Mouse (Mus musculus) midbrain, embryonic 14.5 days (tissue): ENCODE results near the gene Zfp607a. TPM values are rescaled to one million over a fixed set of nuclear protein-coding genes. Genes with fewer than 3 reads are reported as not detected.
A peak's percentile ranks its signal among the peaks of the same experiment; 100 is the strongest.

ENCODE experiments used
- ATAC-seq: fragments of 200-750 bp; cut with Nextera tagmentation; 2 replicates; pipeline ENCODE4 v1.8.0; 2017; ENCODE audit warnings: moderate number of reproducible peaks, moderate library complexity; ENCODE audit not compliant: low FRiP score, low TSS enrichment
- DNase-seq: peaks from one replicate; pipeline ENCODE4 v3.0.0-alpha.2; 2015
- H3K27ac ChIP-seq: fragments of 300-500 bp; sonication (generic); replicated peaks from 2 replicates; pipeline ENCODE4 v1.5.1; 2014; ENCODE audit warnings: mild to moderate bottlenecking, low read depth, low read length, moderate library complexity
- H3K27me3 ChIP-seq: fragments of 300-500 bp; sonication (generic); 2 replicates; pipeline ENCODE4 v1.6.1; 2014; ENCODE audit warnings: low read length, control low read depth, mixed read lengths; ENCODE audit not compliant: control insufficient read depth, insufficient read depth
- H3K36me3 ChIP-seq: fragments of 300-500 bp; sonication (generic); 2 replicates; pipeline ENCODE4 v1.6.1; 2014; ENCODE audit warnings: low read length, control low read depth; ENCODE audit not compliant: control insufficient read depth, insufficient read depth
- H3K4me1 ChIP-seq: fragments of 300-500 bp; sonication (generic); 2 replicates; pipeline ENCODE4 v1.6.1; 2014; ENCODE audit warnings: mild to moderate bottlenecking, antibody characterized with exemption, low read length, control low read depth; ENCODE audit not compliant: control insufficient read depth, insufficient read depth
- H3K4me2 ChIP-seq: fragments of 300-500 bp; sonication (generic); 2 replicates; pipeline ENCODE4 v1.6.1; 2014; ENCODE audit warnings: mild to moderate bottlenecking, low read length, moderate library complexity
- H3K4me3 ChIP-seq: fragments of 300-500 bp; sonication (generic); replicated peaks from 2 replicates; pipeline ENCODE4 v1.5.1; 2014; ENCODE audit warnings: low read depth, low read length
- H3K9ac ChIP-seq: fragments of 300-500 bp; sonication (generic); replicated peaks from 2 replicates; pipeline ENCODE4 v1.6.1; 2014; ENCODE audit warnings: mild to moderate bottlenecking, low read length, moderate library complexity
- H3K9me3 ChIP-seq: fragments of 300-500 bp; sonication (generic); 2 replicates; pipeline ENCODE4 v1.6.1; 2016; ENCODE audit warnings: low read length, control low read depth, mixed read lengths; ENCODE audit not compliant: control insufficient read depth
- WGBS: fragments of 180-500 bp; shearing (Covaris S2); extraction: QIAGEN DNeasy Blood & Tissue Kit; methylation state at CpG from one replicate; pipeline ENCODE4 v1.1.7; 2014; 5-methylcytosine and 5-hydroxymethylcytosine counted together
- polyA plus RNA-seq: library from polyadenylated mRNA; unstranded; fragments of >200 nt; fragmentation: Nextera tagmentation; extraction: Ambion mirVana; gene quantifications from 2 replicates; pipeline ENCODE4 v1.2.1, GENCODE M21; 2014

The Zfp607a gene
- polyA plus RNA-seq, 1 experiment from 2014 or later: 1.3 TPM

DNA sequence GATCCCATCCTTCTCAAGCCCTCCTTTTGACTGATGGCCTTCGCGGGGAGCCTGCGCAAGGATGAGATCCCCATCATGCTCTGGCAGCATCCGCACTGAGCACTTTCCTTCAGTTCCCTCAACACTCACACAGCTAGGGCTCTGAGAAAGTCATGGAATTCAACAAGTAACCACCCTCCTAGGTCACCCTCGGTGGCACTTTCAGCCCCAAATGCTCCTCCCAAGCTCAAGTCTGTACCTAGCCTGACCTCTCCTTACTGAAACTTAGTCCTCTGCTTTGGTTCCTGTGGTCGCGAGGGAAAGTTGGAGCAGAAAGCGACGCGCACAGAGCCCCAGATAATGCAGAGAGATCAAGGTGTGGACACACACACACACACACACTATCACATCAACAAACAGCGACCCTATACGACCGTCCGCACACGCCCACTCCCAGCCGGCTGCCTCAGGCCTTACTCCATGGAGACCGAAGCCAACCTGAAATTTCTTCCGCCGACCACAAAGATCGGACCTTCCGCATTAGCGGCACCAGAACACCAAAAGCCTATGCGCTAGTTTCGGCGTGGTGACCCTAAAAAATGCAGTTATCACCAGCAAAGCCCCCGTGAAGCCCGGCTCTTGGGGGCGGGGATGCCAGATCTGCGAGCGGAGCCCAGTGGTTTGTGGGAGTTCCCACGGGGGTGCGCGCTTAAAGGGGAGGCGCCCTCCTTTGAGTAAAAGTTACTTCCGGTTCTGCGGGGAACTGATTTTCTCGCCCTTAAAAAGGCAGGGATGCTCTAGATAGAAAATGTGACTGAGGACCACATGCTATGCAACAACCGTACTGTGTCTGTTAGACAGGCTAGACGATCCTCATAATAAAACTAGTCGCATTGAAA lies 71.7 kb downstream of the Zfp607a start, which contains the start of gene Zfp974:
Gene Zfp974 (minus strand): TSS at position 643 of the 878 bp plus-strand sequence.
- 5% methylated on average over 40 of the region's 40 CpGs for WGBS
- Histone ChIP-seq H3K9ac (peak within 1 kb of the TSS; percentile 79), H3K27me3 (no peaks in the 10 kb centered on the region), H3K27ac (0 out of 2 replicates have a peak within 1 kb of the TSS, but pooled peaks have one; percentile 42), H3K36me3 (peaks cover 11% of the 10 kb centered on the region; the same call in 1 of the 2 replicates), H3K4me2 (peak within 1 kb of the TSS; percentile 85), H3K4me3 (peak within 1 kb of the TSS; percentile 66), H3K9me3 (no peaks in the 10 kb centered on the region), H3K4me1 (peaks cover 6% of the 10 kb centered on the region)
- DNase-seq (peak; percentile 91), ATAC-seq (peak; percentile 75)

Other genes with a start within 250 kb of the Zfp607a start
- gene Ttc9b, start 203.6 kb upstream of the Zfp607a start, polyA plus RNA-seq: 71.3 and 104 TPM in 2 replicates
- 19.0 and 24.0 TPM in 2 replicates for gene Map3k10, start 182.9 kb upstream of the Zfp607a start, polyA plus RNA-seq
- 15.1 and 15.5 TPM in 2 replicates for gene Zfp607b, start 168.2 kb upstream of the Zfp607a start, polyA plus RNA-seq
- gene Zfp60, start 126.1 kb upstream of the Zfp607a start, polyA plus RNA-seq: 89.9 and 125 TPM in 2 replicates
- 2.4 and 2.6 TPM in 2 replicates for gene Zfp626, start 50.3 kb upstream of the Zfp607a start, polyA plus RNA-seq
- 9.9 and 15.2 TPM in 2 replicates for gene Zfp59, start 18.9 kb upstream of the Zfp607a start, polyA plus RNA-seq
- 12.6 and 17.8 TPM in 2 replicates for gene Zfp974, start 71.9 kb downstream of the Zfp607a start, polyA plus RNA-seq
- 27.5 and 31.1 TPM in 2 replicates for gene Zfp780b, start 121.6 kb downstream of the Zfp607a start, polyA plus RNA-seq
- gene Zfp850, start 156.6 kb downstream of the Zfp607a start, polyA plus RNA-seq: 5.9 and 8.7 TPM in 2 replicates
- 275 and 305 TPM in 2 replicates for gene Psmc4, start 192.6 kb downstream of the Zfp607a start, polyA plus RNA-seq
- gene Fcgbp, start 213.7 kb downstream of the Zfp607a start, polyA plus RNA-seq: 0.08 and 0.25 TPM in 2 replicates